Mouse (Mus musculus) bone marrow, adult 2 months (tissue): ENCODE results near the gene Kirrel3. TPM values are rescaled to one million over a fixed set of nuclear protein-coding genes. Genes with fewer than 3 reads are reported as not detected.

Source experiments
- H3K27ac ChIP-seq: fragments of 200-500 bp; 2 replicates; pipeline ENCODE4 v1.5.1; 2012; ENCODE audit warnings: low read depth, mild to moderate bottlenecking, control low read depth, inconsistent platforms, low read length; ENCODE audit not compliant: control insufficient read depth, poor library complexity, insufficient read depth
- H3K4me1 ChIP-seq: fragments of 200-500 bp; 2 replicates; pipeline ENCODE4 v1.6.1; 2011; ENCODE audit warnings: low read length; ENCODE audit not compliant: control insufficient read depth, insufficient read depth
- H3K4me3 ChIP-seq: fragments of 200-500 bp; replicated peaks from 2 replicates; pipeline ENCODE3; 2011; ENCODE audit warnings: mild to moderate bottlenecking, low read depth, low read length, control low read depth; ENCODE audit not compliant: control insufficient read depth
- CTCF ChIP-seq: fragments of 200-500 bp; IDR thresholded peaks from 2 replicates; pipeline ENCODE4 v1.5.1; 2011; ENCODE audit warnings: low read length, control low read depth; ENCODE audit not compliant: control insufficient read depth, insufficient read depth
- POLR2A ChIP-seq: fragments of 200-500 bp; IDR thresholded peaks from 2 replicates; pipeline ENCODE4 v1.6.1; 2011; ENCODE audit warnings: low read depth, mild to moderate bottlenecking, control low read depth, low read length, borderline replicate concordance; ENCODE audit not compliant: control insufficient read depth
- WGBS: fragments of 180-500 bp; shearing (Covaris S2); methylation state at CpG from one replicate; pipeline ENCODE4 v1.1.7; 2018; 5-methylcytosine and 5-hydroxymethylcytosine counted together
- polyA plus RNA-seq: library from polyadenylated mRNA; stranded (reverse); fragments of >200 nt; gene quantifications from 2 replicates; pipeline ENCODE4 v1.2.4, GENCODE M21; 2011; ENCODE audit warnings: low replicate concordance; ENCODE audit not compliant: missing spikeins, insufficient read depth, insufficient read length

Gene Kirrel3
- polyA plus RNA-seq, 1 experiment: not detected

- 78% methylated on average over 3 of the region's 3 CpGs for WGBS
- TF ChIP-seq POLR2A (no peak), CTCF (no peak)
- Histone ChIP-seq H3K27ac (no peak overlapping the region), H3K4me1 (no peaks in the 10 kb centered on the region), H3K4me3 (no peak overlapping the region)
Measured at GRCm38 (mm10) chr9:34908040-34908439, 422.3 kb downstream of the Kirrel3 start.

- 73% methylated on average over 7 of the region's 7 CpGs for WGBS
- Histone ChIP-seq H3K4me1 (no peaks in the 10 kb centered on the region), H3K4me3 (no peak overlapping the region), H3K27ac (no peak overlapping the region)
- TF ChIP-seq POLR2A: no peak
- no peak for TF ChIP-seq CTCF
Measured at GRCm38 (mm10) chr9:34911838-34912237, 426.1 kb downstream of the Kirrel3 start.

GRCm38 (mm10) chr9:34912273-34912972, 426.7 kb downstream of the Kirrel3 start:
- WGBS: 71% methylated on average over 2 of the region's 2 CpGs

GRCm38 (mm10) chr9:34912996-34913395, 427.3 kb downstream of the Kirrel3 start:
- Histone ChIP-seq H3K4me1 (no peaks in the 10 kb centered on the region), H3K4me3 (no peak overlapping the region), H3K27ac (no peak overlapping the region)
- no peak for TF ChIP-seq POLR2A
- TF ChIP-seq CTCF: no peak
- WGBS: 12% methylated on average over 5 of the region's 5 CpGs

More at GRCm38 (mm10) chr9:34912273-34912972, 426.7 kb downstream of the Kirrel3 start:
- TF ChIP-seq POLR2A (no peak), CTCF (no peak)
- Histone ChIP-seq H3K27ac (no peak overlapping the region), H3K4me1 (no peaks in the 10 kb centered on the region), H3K4me3 (no peak overlapping the region)

GRCm38 (mm10) chr9:34918976-34919375, 433.3 kb downstream of the Kirrel3 start:
- 89% methylated on average over 5 of the region's 5 CpGs for WGBS
- no peaks in the 10 kb centered on the region for H3K4me1 ChIP-seq
- TF ChIP-seq POLR2A (no peak), CTCF (no peak)
- H3K4me3 ChIP-seq: no peak overlapping the region
- H3K27ac ChIP-seq: no peak overlapping the region

- TF ChIP-seq CTCF (no peak), POLR2A (no peak)
- 56% methylated on average over 3 of the region's 3 CpGs for WGBS
- Histone ChIP-seq H3K27ac (no peak overlapping the region), H3K4me3 (no peak overlapping the region), H3K4me1 (no peaks in the 10 kb centered on the region)
Measured at GRCm38 (mm10) chr9:34920116-34920515, 434.4 kb downstream of the Kirrel3 start.

- Histone ChIP-seq H3K27ac (no peak overlapping the region), H3K4me1 (no peaks in the 10 kb centered on the region), H3K4me3 (no peak overlapping the region)
- TF ChIP-seq POLR2A: no peak
- no peak for TF ChIP-seq CTCF
- 73% methylated on average over 1 of the region's 1 CpGs for WGBS
Measured at GRCm38 (mm10) chr9:34921941-34922340, 436.2 kb downstream of the Kirrel3 start.

GRCm38 (mm10) chr9:34922716-34923115, 437.0 kb downstream of the Kirrel3 start:
- Histone ChIP-seq H3K27ac (no peak overlapping the region), H3K4me3 (no peak overlapping the region), H3K4me1 (no peaks in the 10 kb centered on the region)
- no peak for TF ChIP-seq CTCF
- no peak for TF ChIP-seq POLR2A
- WGBS: 75% methylated on average over 6 of the region's 6 CpGs
